Mouse (Mus musculus): Measurements from ENCODE around the gene Rnf138rt1.

GRCm38 (mm10) chrX:163766290-163766689 is 5.2 kb upstream of the Rnf138rt1 start:
- TF ChIP-seq CTCF (IDR thresholded peaks at IDR 0.05; ENCODE audit: low read depth) = no peak
- no peak for TF ChIP-seq EP300 (IDR thresholded peaks at IDR 0.05; ENCODE audit: low read depth)
